Mouse (Mus musculus): ENCODE data around the gene Ccdc157.
"Not testable (repeated sequence)": the region's sequence is repeated elsewhere in the genome, so short reads cannot be mapped to it uniquely, and the experiment has no call there.

Gene Ccdc157

GRCm38 (mm10) chr11:4159808-4160708, at the start of gene Ccdc157, which contains the start of gene Sf3a1:
Gene Ccdc157 (minus strand): TSS chr11:4160293.
Gene Sf3a1 (plus strand): TSS chr11:4160350.
- in situ Hi-C loops (cut with MboI, MseI): no loop called here

- in situ Hi-C loops (cut with MboI, MseI): no loop called here
These were observed 49.5 kb upstream of the Ccdc157 start for GRCm38 (mm10) chr11:4209556-4209955.

- in situ Hi-C loops (cut with MboI, MseI): no loop called here
These were observed 47.6 kb upstream of the Ccdc157 start for GRCm38 (mm10) chr11:4207655-4208054.

GRCm38 (mm10) chr11:4206563-4206962, 46.5 kb upstream of the Ccdc157 start:
- in situ Hi-C loops (cut with MboI, MseI): no loop called here

GRCm38 (mm10) chr11:4205951-4206350, 45.9 kb upstream of the Ccdc157 start:
- in situ Hi-C loops (cut with MboI, MseI): no loop called here

GRCm38 (mm10) chr11:4205097-4205655, 45.1 kb upstream of the Ccdc157 start:
- in situ Hi-C loops (cut with MboI, MseI): no loop called here

- in situ Hi-C loops (cut with MboI, MseI): no loop called here
These were observed 43.6 kb upstream of the Ccdc157 start for GRCm38 (mm10) chr11:4203705-4204074.

DNA sequence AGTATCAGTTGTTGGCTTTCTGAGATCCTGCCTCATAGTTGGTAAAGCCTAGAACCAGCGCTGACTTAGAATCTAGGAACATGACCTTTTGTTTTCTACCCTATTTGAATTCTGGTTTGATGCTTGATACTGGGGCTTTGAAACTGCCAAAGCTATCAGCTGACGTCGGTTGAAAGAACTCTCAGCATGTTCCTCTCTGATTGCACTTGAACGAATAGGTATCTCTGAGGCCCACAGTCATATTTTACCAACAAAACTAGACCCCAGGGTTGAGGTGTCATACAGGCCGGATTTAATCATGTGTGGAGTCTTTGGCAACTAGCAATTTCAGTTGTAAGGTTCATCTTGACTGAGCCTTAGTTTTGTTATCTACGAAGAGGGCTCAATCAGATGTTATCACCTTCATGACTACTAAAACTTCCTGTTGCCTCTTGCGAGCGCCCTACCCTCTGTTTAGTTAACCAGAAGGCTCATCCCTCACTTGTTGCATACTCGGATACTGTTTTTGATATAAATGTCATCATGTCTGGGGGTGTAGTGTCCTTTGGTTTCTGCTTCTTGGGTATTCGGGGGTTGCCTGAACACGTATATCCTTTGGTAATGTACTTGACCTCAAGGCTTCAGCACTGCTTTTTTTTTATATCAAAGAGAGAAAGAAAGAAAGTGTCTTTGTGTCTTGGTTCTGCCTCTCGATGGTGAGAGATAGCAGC, 43.1 kb upstream of the Ccdc157 start:
- in situ Hi-C loops (cut with MboI, MseI): no loop called here

DNA sequence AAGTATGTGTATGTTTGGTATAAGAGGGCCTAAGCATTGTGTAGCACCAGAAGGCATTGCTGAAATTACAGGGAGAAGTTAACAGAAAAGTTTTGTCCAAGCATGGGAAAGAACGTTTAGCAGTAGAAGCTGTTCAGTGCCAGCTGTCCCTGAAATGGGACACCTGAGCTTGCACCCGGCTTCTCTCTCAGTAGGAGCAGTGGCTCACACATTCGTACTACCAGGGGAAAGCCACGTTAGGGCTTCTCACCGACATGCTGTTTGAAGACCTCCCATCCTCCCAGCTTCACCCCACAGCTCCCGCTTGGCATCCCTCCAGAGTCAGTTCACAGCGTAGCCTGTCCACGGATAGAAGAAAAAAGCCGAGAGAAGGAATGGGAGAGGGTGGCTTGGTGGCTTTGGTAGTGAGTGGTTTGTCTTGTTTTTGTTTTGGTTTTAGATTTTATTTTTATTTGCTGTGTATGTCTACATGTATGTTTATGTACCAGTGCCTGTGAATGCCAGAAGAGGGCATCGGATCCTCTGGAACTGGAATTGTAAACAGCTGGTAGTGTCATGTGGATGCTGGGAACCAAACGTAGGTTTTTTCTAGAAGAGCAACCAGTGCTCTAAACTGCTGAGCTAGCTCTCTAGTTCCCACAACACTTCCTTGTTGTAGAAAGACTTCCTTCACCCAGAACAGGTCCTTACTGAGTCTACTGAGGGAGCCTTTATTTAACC, 42.0 kb upstream of the Ccdc157 start:
- in situ Hi-C loops (cut with MboI, MseI): no loop called here

DNA sequence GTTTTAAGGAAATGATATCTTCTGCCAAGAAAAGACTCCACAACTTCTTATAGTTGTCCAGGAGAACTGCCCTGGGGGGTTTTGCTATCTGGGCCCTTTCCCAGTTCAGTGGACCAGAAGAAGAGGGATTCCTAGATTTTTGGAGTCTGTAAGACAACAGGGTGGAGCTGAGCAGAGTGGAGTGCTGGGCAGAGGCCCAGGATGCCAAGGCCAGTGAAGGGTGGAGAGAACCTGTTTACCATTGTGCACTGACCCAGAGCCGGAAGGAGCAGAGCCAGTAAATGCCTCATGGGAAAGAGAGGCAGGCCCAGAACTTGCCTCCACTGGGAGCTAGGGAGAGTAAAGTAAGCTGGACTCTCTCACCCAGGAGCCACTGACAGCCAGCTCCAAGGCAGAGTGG, 37.6 kb upstream of the Ccdc157 start:
- in situ Hi-C loops (cut with MboI, MseI): no loop called here

DNA sequence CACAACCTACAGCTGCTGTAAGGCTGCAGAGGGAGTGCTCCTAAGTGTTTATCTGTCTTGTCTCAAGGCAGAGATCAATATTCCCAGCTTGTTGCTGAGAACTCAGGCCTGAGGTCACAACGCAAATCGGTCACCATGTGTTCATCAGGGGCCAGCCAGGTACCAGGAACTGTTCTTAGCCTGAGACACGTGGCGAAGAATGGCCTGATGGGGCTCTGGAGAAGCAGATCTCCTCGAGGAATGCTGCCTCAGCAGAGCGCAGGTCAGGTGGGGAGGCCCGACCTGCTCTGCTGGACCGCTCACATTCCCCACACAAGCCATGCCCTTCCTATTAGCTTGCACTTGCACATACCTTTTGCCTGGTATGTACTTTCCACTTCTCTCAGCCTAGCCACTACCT, 36.5 kb upstream of the Ccdc157 start:
- in situ Hi-C loops (cut with MboI, MseI): no loop called here

DNA sequence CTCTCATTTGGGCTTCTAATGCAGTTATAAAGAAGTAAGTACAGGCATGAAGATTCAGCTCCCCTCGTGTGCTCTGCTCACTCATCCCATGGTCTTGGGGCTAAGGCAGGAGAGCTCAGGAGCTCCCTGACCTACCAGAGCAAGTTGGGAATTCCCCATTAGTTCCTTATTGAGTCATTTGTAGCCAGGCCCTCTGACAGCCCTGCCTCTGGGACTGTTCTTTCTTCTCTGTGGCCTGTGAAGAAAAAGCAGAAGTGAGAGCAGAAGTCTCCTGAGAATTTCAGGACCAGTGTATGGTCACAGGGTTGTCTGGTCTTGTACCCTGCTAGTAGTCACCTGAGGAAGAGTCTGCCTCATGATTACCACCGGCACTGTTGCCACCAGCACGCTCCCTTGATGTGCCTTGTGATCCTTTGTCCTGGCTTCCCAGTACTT, 35.5 kb upstream of the Ccdc157 start:
- in situ Hi-C loops (cut with MboI, MseI): no loop called here

DNA sequence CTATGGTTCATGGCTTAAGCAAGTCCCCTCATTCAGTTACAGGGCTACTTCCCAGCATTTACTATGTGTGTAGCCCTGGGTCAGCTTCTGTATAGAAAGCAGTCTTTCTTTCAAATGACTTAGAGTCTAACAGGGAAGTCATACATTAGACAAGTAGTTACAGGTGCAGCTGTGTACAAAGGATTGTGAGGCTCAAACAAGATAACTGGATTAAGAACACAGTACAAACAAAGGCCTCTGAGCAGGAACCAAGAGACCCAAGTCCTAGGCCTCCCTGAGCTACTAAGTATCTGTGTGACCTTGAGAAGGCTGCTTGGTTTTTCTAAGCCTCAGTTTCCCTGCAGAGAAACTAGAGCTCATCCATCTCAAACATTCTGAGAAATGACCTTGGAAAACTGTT, 33.3 kb upstream of the Ccdc157 start:
- in situ Hi-C loops (cut with MboI, MseI): no loop called here

DNA sequence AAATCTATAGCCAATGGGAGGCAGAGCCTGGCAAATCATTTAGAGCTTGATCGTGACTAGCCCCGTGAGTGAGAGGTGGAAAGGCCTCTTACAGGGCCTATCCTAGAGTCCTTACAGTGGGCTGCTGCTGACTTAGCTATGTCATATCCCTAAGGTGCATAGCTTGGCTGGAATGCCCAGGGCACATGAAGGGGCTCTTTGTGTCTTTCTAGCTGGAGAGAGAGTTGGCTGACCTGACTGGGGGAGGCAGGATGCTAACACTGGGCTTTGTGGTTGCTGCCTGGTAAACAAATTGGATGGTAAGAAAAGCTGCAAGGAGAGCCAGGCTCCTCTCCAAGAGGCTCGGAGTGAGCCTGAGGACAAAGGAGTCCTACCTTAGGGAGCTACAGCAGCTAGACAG, 32.7 kb upstream of the Ccdc157 start:
- in situ Hi-C loops (cut with MboI, MseI): no loop called here

GRCm38 (mm10) chr11:4190677-4191076, 30.6 kb upstream of the Ccdc157 start:
- in situ Hi-C loops (cut with MboI, MseI): no loop called here

GRCm38 (mm10) chr11:4189182-4189581, 29.1 kb upstream of the Ccdc157 start:
- in situ Hi-C loops (cut with MboI, MseI): no loop called here

DNA sequence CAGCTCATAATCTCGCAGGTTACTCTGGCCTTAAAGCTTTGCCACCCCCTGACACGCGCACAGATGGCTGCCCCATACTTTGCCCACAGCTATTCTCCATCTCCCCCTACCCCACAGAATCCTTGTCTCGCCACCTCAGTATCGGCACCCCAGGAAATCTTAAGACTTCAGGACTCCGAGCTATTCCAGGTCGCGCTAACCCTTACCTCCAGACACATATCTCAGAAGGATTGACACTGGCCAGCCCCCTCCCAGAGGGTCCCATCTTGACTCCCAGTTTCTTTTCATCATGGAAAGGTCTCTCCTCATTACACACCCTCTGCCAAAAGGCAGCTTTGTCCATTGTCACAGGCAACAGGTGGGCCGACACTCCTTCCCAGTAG, 27.2 kb upstream of the Ccdc157 start:
- in situ Hi-C loops (cut with MboI, MseI): no loop called here

GRCm38 (mm10) chr11:4186486-4187317, 26.6 kb upstream of the Ccdc157 start, which contains the start of gene Tbc1d10a:
Gene Tbc1d10a (plus strand): TSS chr11:4186789.
- in situ Hi-C loops (cut with MboI, MseI): no loop called here

DNA sequence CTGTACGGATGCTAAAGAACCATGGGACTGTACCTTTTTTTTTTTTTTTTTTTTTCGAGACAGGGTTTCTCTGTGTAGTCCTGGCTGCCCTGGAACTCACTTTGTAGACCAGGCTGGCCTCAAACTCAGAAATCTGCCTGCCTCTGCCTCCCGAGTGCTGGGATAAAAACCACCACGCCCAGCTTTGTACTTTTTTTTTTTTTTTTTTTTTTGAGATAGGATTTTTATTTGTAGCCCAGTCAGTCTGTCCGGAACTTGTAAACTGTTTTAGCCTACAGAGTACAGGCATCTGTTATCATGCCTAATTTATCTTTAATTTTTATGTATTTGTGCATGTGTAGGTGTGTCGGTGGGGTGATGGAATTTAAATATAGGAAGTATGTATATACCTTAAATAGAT, 25.4 kb upstream of the Ccdc157 start:
- in situ Hi-C loops (cut with MboI, MseI): not testable (repeated sequence)

- in situ Hi-C loops (cut with MboI, MseI): no loop called here
These were observed 24.3 kb upstream of the Ccdc157 start for GRCm38 (mm10) chr11:4184251-4184952.

All from T-helper 2 cell (primary cell).